Mouse (Mus musculus) E14TG2a.4 (cell line): ENCODE data around the gene Actn1.

Experiments used
- CTCF ChIP-seq: conservative IDR thresholded peaks from 2 replicates; pipeline ENCODE4 v1.5.1; 2014; ENCODE audit warnings: low read length
- NANOG ChIP-seq: IDR thresholded peaks from 2 replicates; pipeline ENCODE4 v1.6.1; 2014; ENCODE audit warnings: borderline replicate concordance, low read length, mixed read lengths
- POU5F1 ChIP-seq: IDR thresholded peaks from 2 replicates; pipeline ENCODE4 v1.6.1; 2014; ENCODE audit warnings: low read length, borderline replicate concordance

DNA sequence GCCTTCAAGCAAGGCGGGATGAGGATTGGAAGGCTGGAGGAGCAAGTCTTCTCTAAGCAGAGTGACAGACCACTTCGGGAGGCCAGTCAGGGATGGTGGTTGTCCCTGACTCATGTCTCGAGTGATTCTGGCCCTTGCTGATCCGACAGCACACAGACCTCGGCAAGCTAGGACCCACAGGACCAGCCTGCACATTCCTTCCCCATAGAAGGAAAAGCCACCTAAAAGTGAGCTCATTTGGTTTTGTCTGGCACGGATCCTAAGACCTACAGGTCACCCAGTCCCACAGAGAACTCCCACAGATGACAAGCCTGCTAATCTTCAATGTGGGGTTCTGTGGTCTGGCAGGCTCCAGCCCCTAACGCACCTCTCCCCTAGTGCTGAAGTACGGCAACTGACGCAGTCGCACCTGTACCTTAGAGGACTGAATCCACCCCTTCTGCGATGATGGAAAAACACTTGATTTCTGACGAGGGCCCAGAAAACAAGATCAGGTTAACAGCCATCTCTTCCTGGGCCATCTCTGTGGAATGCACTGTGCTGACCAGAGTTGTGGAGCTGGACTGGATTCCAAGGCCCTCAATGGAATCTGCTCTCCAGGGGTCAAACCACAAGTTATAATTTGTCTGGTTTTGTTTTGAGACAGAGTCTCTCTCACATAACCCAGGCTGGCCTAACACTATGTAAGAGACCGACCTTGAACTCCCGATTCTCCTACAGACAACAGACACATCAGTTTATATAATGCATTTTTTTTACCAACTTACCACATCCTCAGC is 39.7 kb downstream of the Actn1 start:
- 0 out of 2 replicates have a peak, but pooled peaks have one; percentile 2 for TF ChIP-seq CTCF
- no peak for TF ChIP-seq POU5F1
- TF ChIP-seq NANOG = no peak
